Mouse (Mus musculus): ENCODE results near the gene Cdc40. TPM values are rescaled to one million over a fixed set of nuclear protein-coding genes. Genes with fewer than 3 reads are reported as not detected.

Cdc40 gene
- polyA plus RNA-seq, 2 experiments from 2014 or later: 62.1 to 66.4 TPM

Other genes with a start within 250 kb of the Cdc40 start
- not detected for gene Mettl24, start 200.0 kb downstream of the Cdc40 start, polyA plus RNA-seq (2017; shearing (Covaris generic))
- gene Wasf1, start 164 bp upstream of the Cdc40 start, polyA plus RNA-seq (2017; shearing (Covaris generic)): under 1 TPM in 1 of 2 experiments, not detected in 1; 0.29 TPM
- gene Gpr6, start 189.0 kb upstream of the Cdc40 start, polyA plus RNA-seq (2017; shearing (Covaris generic)): not detected

Data from activated CD4-positive, CD25-positive, alpha-beta regulatory T cell, adult 4 months (primary cell).